Mouse (Mus musculus): ENCODE measurements around the gene Atf3. TPM values are rescaled to one million over a fixed set of nuclear protein-coding genes. Genes with fewer than 3 reads are reported as not detected.

Gene Atf3
- total RNA-seq, 2 experiments from 2014 or later = 14.7 to 163 TPM

GRCm38 (mm10) chr1:191230355-191230931, 12.6 kb upstream of the Atf3 start:
- no peak for DNase-seq (ENCODE audit: low spot score)

GRCm38 (mm10) chr1:191226570-191226969, 8.7 kb upstream of the Atf3 start:
- no peak for DNase-seq (ENCODE audit: low spot score)

GRCm38 (mm10) chr1:191225771-191226170, 7.9 kb upstream of the Atf3 start:
- DNase-seq (ENCODE audit: low spot score) = no peak

- peak; percentile 36 for DNase-seq (ENCODE audit: low spot score)
Measured at GRCm38 (mm10) chr1:191224981-191225703, 7.3 kb upstream of the Atf3 start.

GRCm38 (mm10) chr1:191224302-191224980, 6.6 kb upstream of the Atf3 start:
- DNase-seq (ENCODE audit: low spot score) = peak; percentile 96

GRCm38 (mm10) chr1:191223930-191224301, 6.1 kb upstream of the Atf3 start:
- DNase-seq (ENCODE audit: low spot score) = no peak

GRCm38 (mm10) chr1:191222031-191222430, 4.2 kb upstream of the Atf3 start:
- DNase-seq (ENCODE audit: low spot score) = peak; percentile 43

- DNase-seq (ENCODE audit: low spot score) = no peak
Measured at GRCm38 (mm10) chr1:191220588-191220987, 2.7 kb upstream of the Atf3 start.

GRCm38 (mm10) chr1:191219748-191220147, 1.9 kb upstream of the Atf3 start:
- DNase-seq (ENCODE audit: low spot score) = no peak

- no peak for DNase-seq (ENCODE audit: low spot score)
Measured at GRCm38 (mm10) chr1:191218583-191218982, 744 bp upstream of the Atf3 start.

GRCm38 (mm10) chr1:191215776-191216661, 1.8 kb downstream of the Atf3 start:
- DNase-seq (ENCODE audit: low spot score) = no peak

- DNase-seq (ENCODE audit: low spot score) = no peak
Measured at GRCm38 (mm10) chr1:191211096-191211495, 6.7 kb downstream of the Atf3 start.

GRCm38 (mm10) chr1:191205791-191206190, 12.0 kb downstream of the Atf3 start:
- no peak for DNase-seq (ENCODE audit: low spot score)

- DNase-seq (ENCODE audit: low spot score) = no peak
Measured at GRCm38 (mm10) chr1:191204876-191205275, 13.0 kb downstream of the Atf3 start.

GRCm38 (mm10) chr1:191203496-191203895, 14.3 kb downstream of the Atf3 start:
- DNase-seq (ENCODE audit: low spot score) = no peak

GRCm38 (mm10) chr1:191202208-191202952, 15.5 kb downstream of the Atf3 start:
- no peak for DNase-seq (ENCODE audit: low spot score)

- no peak for DNase-seq (ENCODE audit: low spot score)
Measured at GRCm38 (mm10) chr1:191200816-191201602, 16.8 kb downstream of the Atf3 start.

GRCm38 (mm10) chr1:191197916-191198315, 19.9 kb downstream of the Atf3 start:
- no peak for DNase-seq (ENCODE audit: low spot score)

- DNase-seq (ENCODE audit: low spot score) = no peak
Measured at GRCm38 (mm10) chr1:191196016-191196415, 21.8 kb downstream of the Atf3 start.
